Mouse (Mus musculus): ENCODE data around the gene 5330417C22Rik. TPM values are rescaled to one million over a fixed set of nuclear protein-coding genes. Genes with fewer than 3 reads are reported as not detected.
A peak's percentile ranks its signal among the peaks of the same experiment; 100 is the strongest.

5330417C22Rik gene
- polyA plus RNA-seq, 1 experiment from 2014 or later: 3.5 TPM

- H3K36me3 ChIP-seq (ENCODE audit: control insufficient read depth, insufficient read depth, low read length): peaks cover 5% of the 10 kb centered on the region; the same call in 1 of the 2 replicates
- H3K27ac ChIP-seq (ENCODE audit: low read depth, low read length): peak overlapping the region; percentile 99
- H3K27me3 ChIP-seq (ENCODE audit: control insufficient read depth, insufficient read depth, low read length): no peaks in the 10 kb centered on the region
- peak overlapping the region; percentile 12 for H3K4me2 ChIP-seq (replicated peaks; ENCODE audit: low read depth, low read length)
- peaks cover 19% of the 10 kb centered on the region for H3K4me1 ChIP-seq (replicated peaks; ENCODE audit: control insufficient read depth, insufficient read depth, low read length)
- peak; percentile 91 for ATAC-seq (ENCODE audit: low FRiP score)
- H3K4me3 ChIP-seq (ENCODE audit: low read depth, low read length): no peak overlapping the region
- DNase-seq (ENCODE audit: low spot score): no peak
- H3K9ac ChIP-seq (ENCODE audit: low read depth, low read length): peak overlapping the region; percentile 7
- no peaks in the 10 kb centered on the region for H3K9me3 ChIP-seq (ENCODE audit: control insufficient read depth, low read length)
- 21% methylated on average over 19 of the region's 19 CpGs for WGBS
Observed at GRCm38 (mm10) chr3:108433881-108434495, 102.3 kb downstream of the 5330417C22Rik start.

GRCm38 (mm10) chr3:108433188-108433880, 103.0 kb downstream of the 5330417C22Rik start:
- peak; percentile 95 for ATAC-seq (ENCODE audit: low FRiP score)
- 14% methylated on average over 18 of the region's 18 CpGs for WGBS
- no peak overlapping the region for H3K4me3 ChIP-seq (ENCODE audit: low read depth, low read length)
- no peaks in the 10 kb centered on the region for H3K27me3 ChIP-seq (ENCODE audit: control insufficient read depth, insufficient read depth, low read length)
- H3K4me2 ChIP-seq (replicated peaks; ENCODE audit: low read depth, low read length): peak overlapping the region; percentile 18
- peaks cover 19% of the 10 kb centered on the region for H3K4me1 ChIP-seq (replicated peaks; ENCODE audit: control insufficient read depth, insufficient read depth, low read length)
- H3K9ac ChIP-seq (ENCODE audit: low read depth, low read length): peak overlapping the region; percentile 53
- peak overlapping the region; percentile 99 for H3K27ac ChIP-seq (ENCODE audit: low read depth, low read length)
- DNase-seq (ENCODE audit: low spot score): peak; percentile 92
- H3K9me3 ChIP-seq (ENCODE audit: control insufficient read depth, low read length): no peaks in the 10 kb centered on the region
- peaks cover 11% of the 10 kb centered on the region for H3K36me3 ChIP-seq (ENCODE audit: control insufficient read depth, insufficient read depth, low read length)

GRCm38 (mm10) chr3:108432542-108433187, 103.7 kb downstream of the 5330417C22Rik start:
- ATAC-seq (ENCODE audit: low FRiP score): peak; percentile 26; the same call in 1 of the 2 replicates
- Histone ChIP-seq H3K4me1 (replicated peaks; ENCODE audit: control insufficient read depth, insufficient read depth, low read length) (peaks cover 19% of the 10 kb centered on the region), H3K9ac (ENCODE audit: low read depth, low read length) (peak overlapping the region; percentile 53), H3K4me3 (ENCODE audit: low read depth, low read length) (no peak overlapping the region), H3K36me3 (ENCODE audit: control insufficient read depth, insufficient read depth, low read length) (peaks cover 14% of the 10 kb centered on the region), H3K27me3 (ENCODE audit: control insufficient read depth, insufficient read depth, low read length) (no peaks in the 10 kb centered on the region), H3K27ac (ENCODE audit: low read depth, low read length) (peak overlapping the region; percentile 99), H3K9me3 (ENCODE audit: control insufficient read depth, low read length) (no peaks in the 10 kb centered on the region), H3K4me2 (replicated peaks; ENCODE audit: low read depth, low read length) (0 out of 2 replicates have a peak overlapping the region, but pooled peaks have one; percentile 18)
- 38% methylated on average over 13 of the region's 13 CpGs for WGBS
- DNase-seq (ENCODE audit: low spot score): peak; percentile 54

- Histone ChIP-seq H3K27ac (ENCODE audit: low read depth, low read length) (peak overlapping the region; percentile 86), H3K36me3 (ENCODE audit: control insufficient read depth, insufficient read depth, low read length) (peaks cover 19% of the 10 kb centered on the region), H3K9ac (ENCODE audit: low read depth, low read length) (peak overlapping the region; percentile 38; the same call in 1 of the 2 replicates), H3K9me3 (ENCODE audit: control insufficient read depth, low read length) (no peaks in the 10 kb centered on the region), H3K4me2 (replicated peaks; ENCODE audit: low read depth, low read length) (no peak overlapping the region), H3K4me3 (ENCODE audit: low read depth, low read length) (no peak overlapping the region), H3K27me3 (ENCODE audit: control insufficient read depth, insufficient read depth, low read length) (no peaks in the 10 kb centered on the region), H3K4me1 (replicated peaks; ENCODE audit: control insufficient read depth, insufficient read depth, low read length) (peaks cover 30% of the 10 kb centered on the region)
- ATAC-seq (ENCODE audit: low FRiP score): no peak
- 67% methylated on average over 6 of the region's 6 CpGs for WGBS
- DNase-seq (ENCODE audit: low spot score): no peak
Observed at GRCm38 (mm10) chr3:108425624-108426018, 110.7 kb downstream of the 5330417C22Rik start.

GRCm38 (mm10) chr3:108424944-108425623, 111.3 kb downstream of the 5330417C22Rik start:
- Histone ChIP-seq H3K4me3 (ENCODE audit: low read depth, low read length) (no peak overlapping the region), H3K27me3 (ENCODE audit: control insufficient read depth, insufficient read depth, low read length) (no peaks in the 10 kb centered on the region), H3K36me3 (ENCODE audit: control insufficient read depth, insufficient read depth, low read length) (peaks cover 19% of the 10 kb centered on the region), H3K4me2 (replicated peaks; ENCODE audit: low read depth, low read length) (no peak overlapping the region), H3K27ac (ENCODE audit: low read depth, low read length) (peak overlapping the region; percentile 86), H3K9ac (ENCODE audit: low read depth, low read length) (peak overlapping the region; percentile 38; the same call in 1 of the 2 replicates), H3K4me1 (replicated peaks; ENCODE audit: control insufficient read depth, insufficient read depth, low read length) (peaks cover 30% of the 10 kb centered on the region), H3K9me3 (ENCODE audit: control insufficient read depth, low read length) (no peaks in the 10 kb centered on the region)
- DNase-seq (ENCODE audit: low spot score) (no peak), ATAC-seq (ENCODE audit: low FRiP score) (peak; percentile 63)
- WGBS: 48% methylated on average over 7 of the region's 7 CpGs

GRCm38 (mm10) chr3:108423844-108424801, 112.2 kb downstream of the 5330417C22Rik start:
- peak; percentile 68 for DNase-seq (ENCODE audit: low spot score)

GRCm38 (mm10) chr3:108423006-108423405, 113.3 kb downstream of the 5330417C22Rik start:
- H3K9me3 ChIP-seq (ENCODE audit: control insufficient read depth, low read length): no peaks in the 10 kb centered on the region
- peaks cover 30% of the 10 kb centered on the region for H3K4me1 ChIP-seq (replicated peaks; ENCODE audit: control insufficient read depth, insufficient read depth, low read length)
- no peaks in the 10 kb centered on the region for H3K27me3 ChIP-seq (ENCODE audit: control insufficient read depth, insufficient read depth, low read length)
- peaks cover 10% of the 10 kb centered on the region for H3K36me3 ChIP-seq (ENCODE audit: control insufficient read depth, insufficient read depth, low read length)
- no peak for DNase-seq (ENCODE audit: low spot score)
- WGBS: 46% methylated on average over 6 of the region's 6 CpGs
- no peak overlapping the region for H3K9ac ChIP-seq (ENCODE audit: low read depth, low read length)
- no peak for ATAC-seq (ENCODE audit: low FRiP score)
- H3K4me2 ChIP-seq (replicated peaks; ENCODE audit: low read depth, low read length): no peak overlapping the region
- H3K27ac ChIP-seq (ENCODE audit: low read depth, low read length): 0 out of 2 replicates have a peak overlapping the region, but pooled peaks have one; percentile 12
- no peak overlapping the region for H3K4me3 ChIP-seq (ENCODE audit: low read depth, low read length)

More at GRCm38 (mm10) chr3:108423844-108424801, 112.2 kb downstream of the 5330417C22Rik start:
- ATAC-seq (ENCODE audit: low FRiP score): peak; percentile 53
- H3K27me3 ChIP-seq (ENCODE audit: control insufficient read depth, insufficient read depth, low read length): no peaks in the 10 kb centered on the region
- H3K4me2 ChIP-seq (replicated peaks; ENCODE audit: low read depth, low read length): peak overlapping the region; percentile 19; the same call in 1 of the 2 replicates
- no peaks in the 10 kb centered on the region for H3K9me3 ChIP-seq (ENCODE audit: control insufficient read depth, low read length)
- no peak overlapping the region for H3K4me3 ChIP-seq (ENCODE audit: low read depth, low read length)
- H3K4me1 ChIP-seq (replicated peaks; ENCODE audit: control insufficient read depth, insufficient read depth, low read length): peaks cover 30% of the 10 kb centered on the region
- peak overlapping the region; percentile 51 for H3K27ac ChIP-seq (ENCODE audit: low read depth, low read length)
- WGBS: 18% methylated on average over 11 of the region's 11 CpGs
- H3K36me3 ChIP-seq (ENCODE audit: control insufficient read depth, insufficient read depth, low read length): peaks cover 19% of the 10 kb centered on the region
- peak overlapping the region; percentile 42; the same call in 1 of the 2 replicates for H3K9ac ChIP-seq (ENCODE audit: low read depth, low read length)

All from hindbrain, embryonic 11.5 days (tissue).